Mouse (Mus musculus) G1E (cell line): Measurements from ENCODE around the gene Gm20425.

Experiments
- CTCF ChIP-seq: IDR thresholded peaks from 2 replicates; pipeline ENCODE4 v1.5.1; 2012; ENCODE audit warnings: low read depth, low read length, inconsistent platforms, mixed read lengths
- GATA1 ChIP-seq: IDR thresholded peaks from 2 replicates; pipeline ENCODE4 v1.6.1; 2012; ENCODE audit warnings: borderline replicate concordance, low read length, inconsistent platforms, mixed read lengths
- POLR2AphosphoS5 ChIP-seq: IDR thresholded peaks from 2 replicates; pipeline ENCODE4 v1.6.1; 2012; ENCODE audit warnings: low read depth, low read length, inconsistent platforms; ENCODE audit not compliant: insufficient replicate concordance

- TF ChIP-seq CTCF = no peak
- no peak for TF ChIP-seq POLR2AphosphoS5
- no peak for TF ChIP-seq GATA1
These were observed 45.6 kb upstream of the Gm20425 start for GRCm38 (mm10) chr9:103275676-103276075.
